ENCODE assay signal across 13 mouse cellular contexts in genomic region chr2:127730301-127730997, GRCm38 (mm10). TPM values are rescaled to one million over a fixed set of nuclear protein-coding genes. Genes with fewer than 3 reads are reported as not detected.
DNase-seq lines count a peak whose midpoint lies in the region; ATAC-seq and TF ChIP-seq lines count a peak whose summit lies in the region.
"Had no signal": no experiment of that assay in that cellular context is flagged by ENCODE, and none has a peak within 500 bp of the region (broad histone marks: within the 10 kb centered on the region; RNA-seq: fewer than 3 reads in every experiment).

No protein-coding gene starts in this region.

- 0 out of 2 replicates have a peak, but pooled peaks have one; percentile 7 for TF ChIP-seq EP300 in heart, adult 2 months (IDR thresholded peaks at IDR 0.05; ENCODE audit: insufficient read depth, low read depth, low read length)

- TF ChIP-seq POLR2A in heart, adult 2 months (IDR thresholded peaks at IDR 0.05; ENCODE audit: insufficient read depth, low read depth, low read length), result no peak

- no peak for ATAC-seq in kidney, postnatal 0 days (replicated peaks; ENCODE audit: low FRiP score, low read depth)
- ATAC-seq in limb, embryonic 15.5 days (ENCODE audit: insufficient number of reproducible peaks, low FRiP score, low TSS enrichment, low read depth), result no peak

- no peaks in the 10 kb centered on the region for H3K36me3 ChIP-seq in heart, adult 2 months (ENCODE audit: control insufficient read depth, insufficient read depth, low read length)
- no peaks in the 10 kb centered on the region for H3K36me3 ChIP-seq in kidney, postnatal 0 days (ENCODE audit: insufficient read depth, low read length)
- no peaks in the 10 kb centered on the region for H3K36me3 ChIP-seq in limb, embryonic 15.5 days
- H3K36me3 ChIP-seq: liver, embryonic 13.5 days had no signal

- H3K9ac ChIP-seq in heart, adult 2 months (ENCODE audit: low read depth, low read length), result no peak overlapping the region
- H3K9ac ChIP-seq in kidney, postnatal 0 days (ENCODE audit: low read depth, low read length), result no peak overlapping the region
- peak overlapping the region; percentile 14; the same call in 1 of the 2 replicates for H3K9ac ChIP-seq in limb, embryonic 15.5 days
- H3K9ac ChIP-seq: liver, embryonic 13.5 days had no signal

- no peaks in the 10 kb centered on the region for H3K27me3 ChIP-seq in heart, adult 2 months (ENCODE audit: control insufficient read depth, insufficient read depth, low read length)
- no peaks in the 10 kb centered on the region for H3K27me3 ChIP-seq in kidney, postnatal 0 days (ENCODE audit: insufficient read depth, low read length)
- peaks cover 7% of the 10 kb centered on the region; the same call in 1 of the 2 replicates for H3K27me3 ChIP-seq in limb, embryonic 15.5 days

- no peaks in the 10 kb centered on the region for H3K79me2 ChIP-seq in heart, adult 2 months (replicated peaks; ENCODE audit: control insufficient read depth, insufficient read depth, low read length)

- DNase-seq in heart, adult 2 months, result no peak
- no peak for DNase-seq in heart, postnatal 4 days
- DNase-seq in kidney, postnatal 0 days (ENCODE audit: low spot score), result peak; percentile 29
- no peak for DNase-seq in kidney, adult 18-20 months
- peak; percentile 63 for DNase-seq in ZHBTc4 (ENCODE audit: low read depth, low spot score)
- no peak for DNase-seq in right cerebral cortex, postnatal 10 days (ENCODE audit: low spot score in 2 of 2)
- DNase-seq in cerebellum, postnatal 36 days, result no peak
- DNase-seq: cerebellum, postnatal 10 days; liver, embryonic 13.5 days; thymus, postnatal 25 days had no signal

- no peak for TF ChIP-seq CTCF in heart, adult 2 months (IDR thresholded peaks at IDR 0.05)
- TF ChIP-seq CTCF in kidney, postnatal 0 days (IDR thresholded peaks at IDR 0.05; ENCODE audit: low read depth), result no peak

- no peaks in the 10 kb centered on the region for H3K9me3 ChIP-seq in kidney, postnatal 0 days (replicated peaks; ENCODE audit: low read length)
- no peaks in the 10 kb centered on the region for H3K9me3 ChIP-seq in limb, embryonic 15.5 days
- H3K9me3 ChIP-seq: liver, embryonic 13.5 days had no signal

- peaks cover 7% of the 10 kb centered on the region for H3K4me1 ChIP-seq in heart, adult 2 months (ENCODE audit: control insufficient read depth, insufficient read depth, low read length)
- H3K4me1 ChIP-seq in kidney, postnatal 0 days (replicated peaks; ENCODE audit: insufficient read depth, low read length), result 0 out of 2 replicates have a peak, but pooled peaks cover 9% of the 10 kb centered on the region
- peaks cover 31% of the 10 kb centered on the region for H3K4me1 ChIP-seq in limb, embryonic 15.5 days
- H3K4me1 ChIP-seq: liver, embryonic 13.5 days had no signal

- H3K4me3 ChIP-seq in heart, adult 2 months, result peak overlapping the region; percentile 56; the same call in 1 of the 2 replicates
- H3K4me3 ChIP-seq in kidney, postnatal 0 days (replicated peaks; ENCODE audit: low read depth, low read length), result no peak overlapping the region
- no peak overlapping the region for H3K4me3 ChIP-seq in limb, embryonic 15.5 days
- H3K4me3 ChIP-seq: liver, embryonic 13.5 days had no signal

- intact Hi-C loops in heart, adult 2 months (cut with DNase I), result no loop called here

- H3K4me2 ChIP-seq in kidney, postnatal 0 days (ENCODE audit: low read length), result no peak overlapping the region
- H3K4me2 ChIP-seq in limb, embryonic 15.5 days, result no peak overlapping the region

- peak overlapping the region; percentile 77 for H3K27ac ChIP-seq in heart, adult 2 months
- no peak overlapping the region for H3K27ac ChIP-seq in kidney, postnatal 0 days
- H3K27ac ChIP-seq in limb, embryonic 15.5 days, result peak overlapping the region; percentile 76
- H3K27ac ChIP-seq: liver, embryonic 13.5 days had no signal

- WGBS in heart, adult 2 months, result 58% methylated on average over 7 of the region's 7 CpGs
- WGBS in kidney, postnatal 0 days, result 59% methylated on average over 7 of the region's 7 CpGs
- WGBS in limb, embryonic 15.5 days, result 53% methylated on average over 7 of the region's 7 CpGs

RNA-seq across cellular contexts. Expression of gene Mall, which starts 0.7 kb away (rescaled TPM):
- 1 to 10 TPM; 5.9 to 7.1 TPM for total RNA-seq in heart, adult 2 months (2021)
- 11.4 and 13.5 TPM in 2 replicates for polyA plus RNA-seq in heart, adult 2 months (2012; rRNA removed)
- 10 to 100 TPM; 15.5 to 17.0 TPM for total RNA-seq in heart, postnatal 4 days (2021)
- polyA plus RNA-seq in kidney, postnatal 0 days (2015; fragmentation: Nextera tagmentation; extraction: Ambion mirVana), result 2.0 and 2.2 TPM in 2 replicates
- 56.6 and 57.1 TPM in 2 replicates for polyA plus RNA-seq in limb, embryonic 15.5 days (2015; fragmentation: Nextera tagmentation; extraction: Ambion mirVana)
- total RNA-seq: megakaryocyte, adult 5-6 weeks had no signal
- polyA plus RNA-seq: C2C12 had no signal

RNA-seq across cellular contexts. Expression of gene Nphp1, which starts 58.2 kb away (rescaled TPM):
- total RNA-seq in heart, adult 2 months (2021), result 1 to 10 TPM; 7.7 to 9.1 TPM
- polyA plus RNA-seq in heart, adult 2 months (2012; rRNA removed), result 7.0 and 13.3 TPM in 2 replicates
- 10 to 100 TPM; 13.9 to 14.2 TPM for total RNA-seq in heart, postnatal 4 days (2021)
- 41.2 and 42.4 TPM in 2 replicates for polyA plus RNA-seq in kidney, postnatal 0 days (2015; fragmentation: Nextera tagmentation; extraction: Ambion mirVana)
- 24.5 and 27.4 TPM in 2 replicates for polyA plus RNA-seq in limb, embryonic 15.5 days (2015; fragmentation: Nextera tagmentation; extraction: Ambion mirVana)

Comparison
In these comparisons a context has a peak if more than half of its experiments do, and no peak if none do; other contexts are left out.
1. DNase-seq: peak in kidney, postnatal 0 days (single experiment) and ZHBTc4 (single experiment); none in heart, adult 2 months (0 of 2), heart, postnatal 4 days (single experiment), kidney, adult 18-20 months (single experiment), right cerebral cortex, postnatal 10 days (0 of 2) and cerebellum, postnatal 36 days (0 of 2).